In the genomic region with DNA sequence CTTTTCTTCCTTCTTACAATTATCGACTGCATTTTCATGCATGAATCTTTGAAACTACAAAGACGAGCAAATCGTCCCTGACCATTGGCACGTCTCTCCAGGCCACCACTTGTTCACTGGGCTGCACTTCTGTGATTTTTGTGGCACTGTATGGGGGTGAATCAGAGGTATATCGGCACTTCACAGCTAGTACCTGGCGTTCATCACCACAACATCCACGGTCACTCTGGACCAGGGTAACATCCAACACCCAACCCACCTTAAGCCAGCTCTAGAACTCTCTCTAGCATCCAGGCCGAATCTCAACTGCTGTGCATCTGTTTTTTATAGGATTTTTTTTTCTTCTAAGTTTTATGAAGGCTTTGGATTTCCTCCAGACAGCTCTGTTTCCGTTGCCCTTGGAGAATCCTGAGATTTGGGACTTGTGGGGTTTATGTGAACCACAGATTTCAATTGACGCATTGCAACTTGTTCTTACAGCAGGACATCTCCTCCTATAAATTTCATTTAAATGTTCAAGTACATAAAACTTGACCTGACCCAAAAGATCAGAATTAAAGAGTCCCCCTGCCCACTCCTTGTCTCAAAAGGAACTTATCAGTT, we compare ENCODE assay signal across 16 mouse cellular contexts. TPM values are rescaled to one million over a fixed set of nuclear protein-coding genes. Genes with fewer than 3 reads are reported as not detected.
DNase-seq lines count a peak whose midpoint lies in the region; ATAC-seq and TF ChIP-seq lines count a peak whose summit lies in the region.
"Had no signal": no experiment of that assay in that cellular context is flagged by ENCODE, and none has a peak within 500 bp of the region (broad histone marks: within the 10 kb centered on the region; RNA-seq: fewer than 3 reads in every experiment).

No protein-coding gene starts in this region.

- DNase-seq in heart, postnatal 14 days: no peak
- no peak for DNase-seq in limb, embryonic 10.5 days (ENCODE audit: low spot score)
- peak; percentile 49 for DNase-seq in limb, embryonic 14.5 days (ENCODE audit: low spot score)
- DNase-seq in frontal cortex, postnatal 36 days (ENCODE audit: low spot score in 2 of 2): no peak
- DNase-seq: adrenal gland, adult 8-10 months; cerebellum, adult 18-20 months; right cerebral cortex, postnatal 4 days; thymus, postnatal 25 days had no signal

- WGBS in heart, embryonic 16.5 days: 56% methylated on average over 10 of the region's 10 CpGs
- WGBS in limb, embryonic 13.5 days: 72% methylated on average over 10 of the region's 10 CpGs
- 90% methylated on average over 10 of the region's 10 CpGs for WGBS in limb, embryonic 10.5 days
- 66% methylated on average over 10 of the region's 10 CpGs for WGBS in embryonic facial prominence, embryonic 15.5 days
- 68% methylated on average over 10 of the region's 10 CpGs for WGBS in limb, embryonic 14.5 days

- intact Hi-C loops in heart, postnatal 14 days (cut with DNase I): no loop called here

- H3K4me2 ChIP-seq in heart, embryonic 16.5 days (ENCODE audit: low read depth, low read length): no peak overlapping the region
- H3K4me2 ChIP-seq in limb, embryonic 13.5 days (replicated peaks): no peak overlapping the region
- no peak overlapping the region for H3K4me2 ChIP-seq in embryonic facial prominence, embryonic 15.5 days (replicated peaks)
- no peak overlapping the region for H3K4me2 ChIP-seq in limb, embryonic 14.5 days (replicated peaks; ENCODE audit: low read depth, low read length, severe bottlenecking)
- H3K4me2 ChIP-seq: forebrain, embryonic 13.5 days had no signal

- peak overlapping the region; percentile 67 for H3K27ac ChIP-seq in heart, embryonic 16.5 days (ENCODE audit: low read length)
- H3K27ac ChIP-seq in limb, embryonic 13.5 days: peak overlapping the region; percentile 39; the same call in 1 of the 2 replicates
- no peak overlapping the region for H3K27ac ChIP-seq in limb, embryonic 10.5 days
- peak overlapping the region; percentile 80 for H3K27ac ChIP-seq in embryonic facial prominence, embryonic 15.5 days (replicated peaks)
- peak overlapping the region; percentile 53 for H3K27ac ChIP-seq in limb, embryonic 14.5 days (replicated peaks; ENCODE audit: low read depth, low read length)
- H3K27ac ChIP-seq: forebrain, embryonic 13.5 days had no signal

- H3K36me3 ChIP-seq in heart, embryonic 16.5 days (ENCODE audit: control insufficient read depth, insufficient read depth): no peaks in the 10 kb centered on the region
- no peaks in the 10 kb centered on the region for H3K36me3 ChIP-seq in limb, embryonic 13.5 days
- H3K36me3 ChIP-seq in limb, embryonic 10.5 days: no peaks in the 10 kb centered on the region
- H3K36me3 ChIP-seq in embryonic facial prominence, embryonic 15.5 days: no peaks in the 10 kb centered on the region
- no peaks in the 10 kb centered on the region for H3K36me3 ChIP-seq in limb, embryonic 14.5 days (ENCODE audit: control insufficient read depth, insufficient read depth, low read length)

- no peak for TF ChIP-seq POLR2A in limb, embryonic 14.5 days (IDR thresholded peaks at IDR 0.05; ENCODE audit: borderline replicate concordance, extremely low read depth, insufficient read depth, insufficient read length)

- peaks cover 13% of the 10 kb centered on the region for H3K4me1 ChIP-seq in heart, embryonic 16.5 days (ENCODE audit: control insufficient read depth, insufficient read depth, low read length)
- H3K4me1 ChIP-seq in limb, embryonic 13.5 days: no peaks in the 10 kb centered on the region
- H3K4me1 ChIP-seq in limb, embryonic 10.5 days: 0 out of 2 replicates have a peak, but pooled peaks cover 2% of the 10 kb centered on the region
- H3K4me1 ChIP-seq in embryonic facial prominence, embryonic 15.5 days: peaks cover 27% of the 10 kb centered on the region
- H3K4me1 ChIP-seq in limb, embryonic 14.5 days (ENCODE audit: control insufficient read depth, insufficient read depth, low read length): peaks cover 5% of the 10 kb centered on the region; the same call in 1 of the 2 replicates
- H3K4me1 ChIP-seq: forebrain, embryonic 13.5 days had no signal

- no peaks in the 10 kb centered on the region for H3K9me3 ChIP-seq in heart, embryonic 16.5 days (replicated peaks; ENCODE audit: control insufficient read depth, low read length)
- no peaks in the 10 kb centered on the region for H3K9me3 ChIP-seq in limb, embryonic 13.5 days
- H3K9me3 ChIP-seq in limb, embryonic 10.5 days (replicated peaks): no peaks in the 10 kb centered on the region
- no peaks in the 10 kb centered on the region for H3K9me3 ChIP-seq in embryonic facial prominence, embryonic 15.5 days (replicated peaks)
- no peaks in the 10 kb centered on the region for H3K9me3 ChIP-seq in limb, embryonic 14.5 days (ENCODE audit: control insufficient read depth, low read length)
- H3K9me3 ChIP-seq: forebrain, embryonic 13.5 days had no signal

- ATAC-seq in heart, embryonic 16.5 days (replicated peaks; ENCODE audit: extremely low read depth, insufficient read depth, low FRiP score): 0 out of 2 replicates have a peak, but pooled peaks have one; percentile 8
- ATAC-seq in limb, embryonic 13.5 days (ENCODE audit: low FRiP score, low read depth): no peak
- ATAC-seq in embryonic facial prominence, embryonic 15.5 days (ENCODE audit: insufficient number of reproducible peaks, low FRiP score, low TSS enrichment, low read depth): no peak
- no peak for ATAC-seq in limb, embryonic 14.5 days (ENCODE audit: low FRiP score, low read depth)
- ATAC-seq: CD4-positive, CD25-positive, alpha-beta regulatory T cell, adult 4 months; forebrain, embryonic 13.5 days; hindbrain, embryonic 16.5 days had no signal

- H3K27me3 ChIP-seq in heart, embryonic 16.5 days (ENCODE audit: control insufficient read depth, insufficient read depth, low read length): no peaks in the 10 kb centered on the region
- no peaks in the 10 kb centered on the region for H3K27me3 ChIP-seq in limb, embryonic 13.5 days
- H3K27me3 ChIP-seq in limb, embryonic 10.5 days (ENCODE audit: low read depth, poor library complexity, severe bottlenecking): no peaks in the 10 kb centered on the region
- no peaks in the 10 kb centered on the region for H3K27me3 ChIP-seq in embryonic facial prominence, embryonic 15.5 days
- H3K27me3 ChIP-seq in limb, embryonic 14.5 days (ENCODE audit: control insufficient read depth, insufficient read depth, low read length): no peaks in the 10 kb centered on the region
- H3K27me3 ChIP-seq: forebrain, embryonic 13.5 days had no signal

- H3K9ac ChIP-seq in heart, embryonic 16.5 days (ENCODE audit: low read length): no peak overlapping the region
- H3K9ac ChIP-seq in limb, embryonic 13.5 days: no peak overlapping the region
- no peak overlapping the region for H3K9ac ChIP-seq in embryonic facial prominence, embryonic 15.5 days
- H3K9ac ChIP-seq in limb, embryonic 14.5 days (ENCODE audit: low read depth, low read length, severe bottlenecking): no peak overlapping the region
- H3K9ac ChIP-seq: forebrain, embryonic 13.5 days had no signal

- H3K4me3 ChIP-seq in heart, embryonic 16.5 days (ENCODE audit: low read length): no peak overlapping the region
- no peak overlapping the region for H3K4me3 ChIP-seq in limb, embryonic 13.5 days
- no peak overlapping the region for H3K4me3 ChIP-seq in limb, embryonic 10.5 days
- H3K4me3 ChIP-seq in embryonic facial prominence, embryonic 15.5 days (replicated peaks): no peak overlapping the region
- H3K4me3 ChIP-seq in limb, embryonic 14.5 days (replicated peaks; ENCODE audit: low read length): no peak overlapping the region
- H3K4me3 ChIP-seq: forebrain, embryonic 13.5 days had no signal

RNA-seq across cellular contexts. Expression of gene Col6a1, which starts 30.6 kb away (rescaled TPM):
- 105 and 125 TPM in 2 replicates for polyA plus RNA-seq in heart, embryonic 16.5 days (2015; fragmentation: Nextera tagmentation; extraction: Ambion mirVana)
- 100 to 1,000 TPM; 142 to 151 TPM for total RNA-seq in heart, postnatal 14 days (2021)
- polyA plus RNA-seq in limb, embryonic 13.5 days (2015; fragmentation: Nextera tagmentation; extraction: Ambion mirVana): 149 and 152 TPM in 2 replicates
- polyA plus RNA-seq in limb, embryonic 10.5 days (2016; fragmentation: Nextera tagmentation; extraction: Ambion mirVana): 4.1 and 7.8 TPM in 2 replicates
- 419 and 472 TPM in 2 replicates for polyA plus RNA-seq in embryonic facial prominence, embryonic 15.5 days (2015; fragmentation: Nextera tagmentation; extraction: Ambion mirVana)
- 444 and 445 TPM in 2 replicates for polyA plus RNA-seq in limb, embryonic 14.5 days (2012; rRNA removed)
- 287 and 330 TPM in 2 replicates for polyA plus RNA-seq in limb, embryonic 14.5 days (2014; fragmentation: Nextera tagmentation; extraction: Ambion mirVana)
- total RNA-seq: granulocyte monocyte progenitor cell, adult 5-6 weeks; MEL had no signal
- polyA plus RNA-seq: CD4-positive, CD25-positive, alpha-beta regulatory T cell, adult 4 months had no signal

Comparison
In these comparisons a context has a peak if more than half of its experiments do, and no peak if none do; other contexts are left out.
1. RNA of gene Col6a1, which starts 30.6 kb away (polyA plus RNA-seq): 287 to 445 TPM in limb, embryonic 14.5 days, 419 to 472 TPM in embryonic facial prominence, embryonic 15.5 days, 149 to 152 TPM in limb, embryonic 13.5 days and 105 to 125 TPM in heart, embryonic 16.5 days; 4.1 to 7.8 TPM in limb, embryonic 10.5 days; every median in the first group is over 10 times any median in the second.